Mouse (Mus musculus) lung, postnatal 14 days (tissue): ENCODE measurements around the gene Ston1.

Experiments used
- DNase-seq: peaks from one replicate; pipeline ENCODE4 v3.0.0; 2021

The Ston1 gene

DNA sequence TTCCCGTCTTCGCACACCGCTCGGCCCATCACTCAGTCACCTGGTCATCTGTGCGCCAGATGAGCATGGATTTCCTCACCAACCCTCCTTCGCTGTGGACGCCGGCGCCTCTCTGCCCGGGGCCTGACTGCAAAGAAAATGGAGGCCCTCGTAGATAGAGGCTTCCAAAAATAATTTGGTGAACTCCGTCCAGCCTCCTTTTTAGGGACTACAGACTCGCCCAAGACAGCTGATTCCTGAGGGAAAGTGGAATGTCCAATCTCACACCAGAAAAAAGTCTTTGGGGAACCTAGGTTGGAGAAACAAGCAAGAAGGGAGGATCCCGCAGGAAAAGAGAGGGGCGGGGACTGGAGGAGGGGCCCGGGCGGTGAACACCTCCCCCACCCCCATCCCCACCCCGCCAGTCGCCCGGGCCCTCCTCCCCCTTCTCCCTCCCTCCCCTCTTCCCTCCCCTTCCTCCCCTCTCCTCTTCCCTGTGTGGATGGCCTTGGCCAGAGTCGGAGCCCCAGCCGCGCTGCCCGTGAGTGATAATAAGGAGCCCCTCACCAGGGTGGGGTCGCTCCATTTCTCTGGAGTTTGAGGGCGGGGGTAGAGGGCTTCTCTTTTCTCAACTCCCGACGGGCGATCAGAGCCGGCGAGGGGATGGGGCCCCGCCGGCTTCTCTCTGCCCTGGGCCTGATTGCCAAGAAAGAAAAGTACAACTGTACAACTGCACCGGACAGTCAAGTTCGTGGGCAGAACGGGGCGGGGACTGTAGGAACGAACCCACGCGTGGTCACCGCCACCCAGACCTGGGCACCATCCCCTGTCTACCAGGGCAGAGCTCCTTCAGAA lies at the start of gene Ston1:
Gene Ston1, plus strand, starts transcription at position 463 of the 834 bp plus-strand sequence.
- peak; percentile 85 for DNase-seq

DNA sequence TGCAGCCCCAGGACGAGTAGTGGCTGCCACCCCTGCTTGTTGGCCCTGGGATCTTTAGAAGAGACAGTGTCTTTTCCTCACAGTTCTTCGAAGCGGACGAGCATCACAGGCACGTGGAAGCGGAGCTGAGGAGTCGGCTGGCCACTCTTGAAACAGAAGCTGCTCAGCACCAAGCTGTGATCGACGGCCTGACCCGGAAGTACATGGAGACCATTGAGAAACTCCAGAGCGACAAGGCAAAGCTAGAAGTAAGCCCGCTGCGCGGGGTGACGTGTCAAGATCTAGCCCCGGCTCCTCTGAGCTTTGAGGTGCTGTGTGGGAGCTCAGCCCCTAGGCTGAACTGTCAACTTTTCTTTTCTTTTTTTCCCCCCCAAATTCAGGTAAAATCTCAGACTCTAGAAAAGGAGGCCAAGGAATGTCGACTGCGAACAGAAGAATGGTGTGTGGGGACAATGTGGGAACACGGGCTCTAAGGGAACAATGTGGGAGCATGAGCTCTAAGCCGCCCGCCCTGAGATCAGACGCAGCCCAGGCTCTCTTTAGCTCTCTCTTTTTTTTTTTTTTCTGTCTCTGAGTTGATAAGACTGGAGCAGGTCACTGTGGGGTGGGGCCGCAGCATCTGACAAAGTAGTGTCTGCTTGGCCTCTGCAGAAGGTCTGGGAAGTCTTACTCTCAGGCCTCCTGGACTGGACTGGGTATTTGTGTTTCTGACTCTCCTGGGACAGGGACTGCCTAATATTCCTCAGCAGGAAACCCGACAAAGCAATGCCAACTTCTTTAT lies 47.9 kb upstream of the Ston1 start:
- DNase-seq = no peak

GRCm38 (mm10) chr17:88550351-88550750 lies 47.1 kb upstream of the Ston1 start:
- DNase-seq = no peak

- DNase-seq = no peak
Observed at GRCm38 (mm10) chr17:88550981-88551940, 46.2 kb upstream of the Ston1 start.

- DNase-seq = no peak
Observed at GRCm38 (mm10) chr17:88552556-88552955, 44.9 kb upstream of the Ston1 start.

DNA sequence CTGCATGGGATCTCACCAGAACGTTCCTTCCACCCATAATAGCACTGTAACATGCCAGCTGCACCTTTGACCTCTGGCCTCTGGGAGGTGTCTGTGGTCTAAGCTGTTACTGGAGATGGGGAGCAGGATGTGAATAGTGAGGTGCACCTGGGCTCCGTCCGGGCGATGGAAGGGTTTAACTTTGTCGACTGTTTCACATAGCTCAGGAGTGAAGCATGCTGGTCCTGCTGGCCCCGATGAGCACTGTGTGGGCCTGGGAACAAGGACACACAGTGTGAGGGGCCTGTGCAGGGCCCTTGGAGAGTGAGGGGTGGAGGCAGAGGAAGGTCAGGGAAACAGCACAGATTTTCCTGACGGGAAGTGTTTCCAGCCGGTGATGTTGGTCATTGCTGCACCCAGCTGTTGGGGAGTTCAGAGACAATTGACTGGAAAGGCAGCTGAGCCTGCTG lies 44.5 kb upstream of the Ston1 start:
- peak; percentile 13 for DNase-seq

DNA sequence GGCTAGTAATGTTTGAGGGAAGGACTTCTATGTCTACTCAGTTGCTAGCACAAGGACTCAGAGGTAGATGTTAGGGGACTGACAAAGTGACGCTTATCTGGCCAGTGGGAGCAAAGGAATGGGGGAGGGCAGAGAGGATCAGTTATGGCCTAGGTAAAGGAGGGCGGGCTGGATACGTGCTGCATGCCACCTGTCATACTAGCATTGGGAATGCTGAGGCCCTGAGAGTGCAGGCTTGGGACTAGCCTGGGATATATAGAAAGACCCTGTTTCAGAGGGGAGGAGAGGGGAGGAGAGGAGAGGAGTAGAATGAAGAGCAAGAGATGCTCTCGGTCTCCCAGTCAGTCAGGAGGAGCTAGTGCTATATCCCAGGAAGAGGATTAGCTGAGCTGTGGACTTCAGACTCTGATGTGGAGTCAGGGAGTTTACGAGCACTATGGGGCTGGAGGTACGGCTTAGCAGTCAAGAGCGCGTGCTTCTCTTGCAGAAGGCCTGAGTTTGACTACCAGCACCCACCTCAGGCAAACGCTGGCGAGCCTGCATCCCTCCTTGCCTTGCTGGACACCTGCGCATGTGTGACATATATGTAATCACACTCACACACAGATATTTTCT lies 43.9 kb upstream of the Ston1 start:
- DNase-seq = no peak

GRCm38 (mm10) chr17:88556176-88556575 lies 41.3 kb upstream of the Ston1 start:
- DNase-seq = no peak

DNA sequence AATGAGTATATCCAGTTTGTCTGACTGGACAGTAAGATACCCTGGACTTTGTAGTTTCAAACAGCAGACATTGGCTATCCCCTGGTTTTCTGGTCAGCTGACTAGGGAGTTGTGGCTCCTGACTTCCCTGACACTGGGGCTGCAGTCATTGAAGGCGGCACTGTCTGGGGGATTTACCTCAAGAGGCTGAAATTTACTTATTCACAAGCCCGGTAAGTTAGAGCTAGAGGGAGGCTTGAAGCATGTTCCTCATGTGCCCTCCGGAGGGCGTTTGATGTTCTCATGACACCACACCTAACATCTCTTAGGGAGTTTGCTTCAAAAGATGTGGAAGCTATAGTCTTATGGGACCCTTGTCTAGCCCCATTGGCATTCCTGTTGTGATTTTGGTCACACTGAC lies 40.8 kb upstream of the Ston1 start:
- DNase-seq = no peak

DNA sequence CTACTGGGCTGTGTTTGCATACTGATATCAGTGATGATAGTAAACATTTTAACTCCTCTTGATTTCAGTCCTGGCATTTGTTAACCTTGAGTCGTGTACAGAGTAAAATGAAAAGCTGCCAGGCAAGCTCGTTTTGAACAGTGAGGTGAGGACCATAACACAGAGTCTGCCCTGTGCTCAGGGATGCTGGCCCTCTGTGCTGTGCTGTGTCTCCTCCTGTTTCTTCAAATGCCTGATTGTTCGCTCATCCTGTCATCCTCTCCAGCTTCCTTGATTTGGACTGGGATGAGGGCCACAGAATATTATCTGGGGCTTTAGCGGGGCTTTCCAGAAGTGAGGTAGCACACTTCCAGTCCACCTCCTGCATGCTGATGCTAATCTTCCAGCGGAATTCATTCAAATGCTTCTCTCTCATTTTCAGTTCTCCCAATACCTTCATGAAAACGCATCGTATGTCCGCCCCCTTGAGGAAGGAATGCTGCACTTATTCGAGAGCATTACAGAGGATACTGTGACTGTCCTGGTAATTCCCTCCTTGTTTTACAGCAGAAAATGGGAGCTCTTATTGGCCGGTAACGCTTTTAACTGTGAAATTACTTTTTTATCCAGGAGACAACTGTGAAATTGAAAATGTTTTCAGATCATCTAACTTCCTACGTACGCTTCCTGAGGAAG lies 39.2 kb upstream of the Ston1 start:
- DNase-seq = peak; percentile 89

DNA sequence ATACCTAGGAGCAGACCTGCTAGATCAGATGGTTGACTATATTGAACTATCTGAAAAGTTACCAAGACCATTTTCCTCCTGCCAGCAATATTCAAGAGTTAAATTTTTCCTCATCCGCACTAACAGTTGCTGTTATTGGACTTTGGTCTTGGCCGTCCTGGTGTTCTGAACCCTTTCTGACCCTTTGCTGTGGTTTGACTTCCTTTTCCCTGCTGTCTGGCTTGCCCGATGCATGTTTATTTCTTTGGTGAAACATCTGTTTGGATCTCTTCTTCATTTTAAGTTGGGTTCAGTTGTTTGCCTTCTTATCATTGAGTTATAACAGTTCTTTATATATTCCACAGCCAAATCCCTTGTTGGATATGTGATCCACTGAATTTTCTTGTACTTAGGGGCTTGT lies 33.9 kb upstream of the Ston1 start:
- DNase-seq = peak; percentile 13

DNA sequence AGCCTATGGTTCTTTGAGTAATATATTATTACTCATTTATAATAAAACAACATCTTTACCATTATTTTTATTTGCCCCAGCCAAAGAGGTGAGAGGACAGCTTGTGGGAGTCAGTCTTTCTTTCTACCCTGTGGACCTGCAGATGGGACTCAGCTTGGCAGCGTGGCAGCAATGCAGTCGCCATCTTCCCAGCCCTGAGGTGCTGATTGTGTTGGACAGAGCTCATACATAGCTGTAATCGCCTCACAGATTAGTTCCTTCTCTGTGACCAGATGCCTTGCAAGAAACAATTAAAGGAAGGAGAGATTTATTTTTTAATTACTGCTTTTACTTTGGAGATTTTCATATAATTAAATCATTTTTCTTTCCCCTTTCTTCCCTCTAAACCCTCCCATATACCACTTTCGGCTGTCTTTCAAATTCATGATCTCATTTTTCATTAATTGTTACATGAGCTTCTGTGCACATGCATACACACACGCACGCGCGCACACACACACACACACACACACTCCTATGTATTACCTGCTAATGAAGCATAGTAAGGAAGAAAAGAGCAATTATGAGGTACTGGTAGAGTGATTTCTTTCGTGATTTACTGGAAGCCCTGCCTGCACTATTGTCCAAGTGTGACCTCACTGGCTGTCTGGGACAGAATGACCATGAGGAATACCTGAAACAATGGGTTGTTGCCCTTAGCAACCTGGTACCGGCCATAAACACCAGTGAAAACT lies 27.5 kb upstream of the Ston1 start:
- no peak for DNase-seq

DNA sequence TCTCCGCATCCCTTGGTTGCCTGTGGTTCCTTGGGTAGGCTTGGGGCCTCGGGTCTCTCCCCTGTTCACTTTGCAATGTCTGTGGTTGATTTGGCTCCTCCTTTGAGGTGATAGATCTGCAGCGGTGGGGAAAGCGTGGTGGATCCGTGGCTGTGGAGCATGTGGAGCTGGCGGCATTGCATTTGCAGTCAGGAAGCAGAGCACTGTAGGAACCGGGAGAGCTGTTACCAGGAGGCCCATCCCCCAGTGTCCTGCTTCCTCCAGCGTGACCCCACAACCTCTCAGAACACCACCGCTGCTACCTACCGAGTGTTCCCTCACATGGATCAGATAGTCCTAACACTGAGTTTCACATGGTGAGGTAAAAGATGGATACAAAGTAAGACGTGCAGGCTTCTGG lies 26.7 kb upstream of the Ston1 start:
- no peak for DNase-seq

GRCm38 (mm10) chr17:88574811-88575210 lies 22.7 kb upstream of the Ston1 start:
- no peak for DNase-seq

DNA sequence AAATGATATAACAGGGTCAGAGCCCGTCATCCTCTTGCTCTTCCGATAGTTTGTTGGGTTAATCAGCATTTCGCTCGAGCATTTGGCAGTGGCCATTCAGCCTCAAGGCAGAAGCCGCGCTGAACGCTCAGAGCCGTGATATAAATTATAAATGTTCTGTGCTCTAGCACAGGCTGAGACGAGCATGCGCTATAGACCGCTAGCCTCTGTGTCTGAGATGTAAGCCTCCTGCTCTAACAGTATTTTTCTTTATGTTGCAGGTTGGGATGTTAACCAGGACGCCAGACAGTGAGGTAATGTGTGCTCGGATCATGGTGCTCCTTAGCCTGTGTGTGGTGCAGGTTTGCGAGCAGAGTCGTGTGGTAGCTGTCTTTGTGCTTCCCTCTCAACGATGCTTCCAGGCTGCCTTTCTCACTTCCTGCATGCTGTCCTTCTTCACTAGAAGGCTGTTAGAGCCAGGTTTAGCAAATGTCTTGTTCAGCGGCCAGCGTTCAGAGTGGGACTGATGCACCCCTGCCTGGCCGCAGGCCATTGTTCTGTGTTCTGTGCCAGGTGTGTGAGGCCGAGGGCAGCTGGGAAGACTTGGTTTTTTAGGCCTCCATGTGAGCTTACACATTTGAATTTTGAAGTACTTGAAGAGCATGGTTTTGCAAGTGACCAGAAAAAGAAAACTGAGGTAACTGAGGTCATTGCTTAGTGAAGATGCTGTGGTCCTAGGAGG lies 18.8 kb upstream of the Ston1 start:
- no peak for DNase-seq

GRCm38 (mm10) chr17:88580556-88580955 lies 16.9 kb upstream of the Ston1 start:
- no peak for DNase-seq

DNA sequence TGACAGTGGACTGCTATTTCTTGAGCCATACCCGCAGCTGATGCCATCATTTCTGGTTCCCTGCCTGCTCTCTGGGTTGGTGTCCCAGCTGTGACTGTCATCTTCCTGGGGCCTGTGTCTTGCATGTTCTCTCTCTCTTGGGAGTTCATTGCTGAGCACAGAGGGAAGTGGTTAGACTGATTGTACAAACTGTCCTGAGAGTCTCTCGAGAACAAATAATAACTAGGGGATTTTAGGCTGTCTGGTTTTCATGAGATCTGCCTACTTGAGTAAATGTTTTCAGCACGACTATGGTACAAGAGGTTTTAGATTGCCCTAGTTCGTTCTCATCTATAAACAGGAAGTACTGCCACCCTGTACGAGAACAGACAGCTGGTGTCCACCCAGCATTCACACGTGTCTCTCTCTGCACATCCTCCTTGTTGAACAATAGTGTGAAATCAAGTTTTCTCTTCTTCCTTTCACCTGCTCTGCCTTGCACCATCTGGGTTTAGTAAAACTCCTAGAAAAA lies 15.9 kb upstream of the Ston1 start:
- DNase-seq = no peak

GRCm38 (mm10) chr17:88582999-88583398 lies 14.5 kb upstream of the Ston1 start:
- DNase-seq = no peak

DNA sequence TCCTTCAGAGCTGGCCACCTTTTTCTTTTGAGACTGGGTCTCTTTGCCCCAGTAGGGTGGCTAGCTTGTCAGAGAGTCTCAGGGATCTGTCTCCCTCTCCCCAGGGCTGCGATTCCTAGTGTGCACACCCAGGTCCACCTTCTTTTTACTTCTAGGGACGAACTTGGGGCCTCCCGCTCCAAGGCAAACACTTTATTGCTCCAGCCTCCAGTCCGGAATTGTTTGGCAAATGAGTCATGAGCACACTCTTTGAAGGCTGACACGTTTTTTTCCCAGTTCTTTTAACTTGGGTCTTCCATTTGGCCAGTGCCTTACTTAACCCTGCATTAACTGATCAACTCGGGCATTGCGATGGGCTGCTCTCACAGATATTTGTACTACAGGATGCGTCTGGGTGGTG lies 14.1 kb upstream of the Ston1 start:
- DNase-seq = peak; percentile 13

DNA sequence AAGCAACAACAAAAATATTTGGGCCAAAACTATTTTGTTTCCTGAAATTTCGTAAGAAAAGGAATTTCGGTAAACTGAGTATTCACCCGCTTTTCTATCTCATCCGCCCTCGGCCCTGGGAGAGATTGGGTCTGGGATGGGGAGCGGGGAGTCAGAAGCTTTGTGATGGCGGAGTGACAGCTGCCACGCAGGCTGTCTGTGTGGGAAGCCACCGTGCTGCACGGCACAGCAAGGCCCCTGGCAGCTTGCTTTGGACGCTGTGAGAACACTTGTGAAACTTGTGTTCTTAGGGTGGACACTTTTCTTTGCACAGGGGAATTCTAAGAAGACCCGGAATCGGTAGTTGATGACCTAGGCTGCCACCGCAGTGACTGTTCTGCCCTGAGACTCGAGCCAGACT lies 10.1 kb upstream of the Ston1 start:
- no peak for DNase-seq
